Mouse (Mus musculus) cortical plate, adult 2 months (tissue): Measurements from ENCODE around the gene Kif22.

Source experiments
- CTCF ChIP-seq: fragments of 200-500 bp; IDR thresholded peaks from 2 replicates; pipeline ENCODE4 v1.5.1; 2011; ENCODE audit warnings: mild to moderate bottlenecking, control low read depth, low read length; ENCODE audit not compliant: insufficient read depth; ENCODE audit errors: extremely low read depth
- POLR2A ChIP-seq: fragments of 200-500 bp; IDR thresholded peaks from 2 replicates; pipeline ENCODE4 v1.6.1; 2011; ENCODE audit warnings: mild to moderate bottlenecking, low read length, control low read depth; ENCODE audit not compliant: insufficient read depth; ENCODE audit errors: extremely low read depth

GRCm38 (mm10) chr7:127012845-127013244, 29.4 kb downstream of the Kif22 start:
- TF ChIP-seq CTCF (no peak), POLR2A (no peak)
